Mouse (Mus musculus) hindbrain, embryonic 16.5 days (tissue): ENCODE results near the gene Plpp3. TPM values are rescaled to one million over a fixed set of nuclear protein-coding genes. Genes with fewer than 3 reads are reported as not detected.

ENCODE experiments used
- ATAC-seq: fragments of 200-750 bp; cut with Nextera tagmentation; 2 replicates; pipeline ENCODE4 v1.8.0; 2017; ENCODE audit warnings: moderate TSS enrichment, moderate library complexity
- H3K27ac ChIP-seq: fragments of 300-500 bp; sonication (generic); 2 replicates; pipeline ENCODE4 v1.5.1; 2014; ENCODE audit warnings: low read depth, mild to moderate bottlenecking, control low read depth, low read length, moderate library complexity
- H3K27me3 ChIP-seq: fragments of 300-500 bp; sonication (generic); replicated peaks from 2 replicates; pipeline ENCODE4 v1.6.1; 2014; ENCODE audit warnings: low read length; ENCODE audit not compliant: control insufficient read depth, insufficient read depth
- H3K36me3 ChIP-seq: fragments of 300-500 bp; sonication (generic); 2 replicates; pipeline ENCODE4 v1.6.1; 2014; ENCODE audit warnings: mild to moderate bottlenecking, low read length, moderate library complexity, mixed read lengths; ENCODE audit not compliant: control insufficient read depth, insufficient read depth
- H3K4me1 ChIP-seq: fragments of 300-500 bp; sonication (generic); 2 replicates; pipeline ENCODE4 v1.6.1; 2014; ENCODE audit warnings: low read depth, low read length; ENCODE audit not compliant: control insufficient read depth, insufficient read depth
- H3K4me2 ChIP-seq: fragments of 300-500 bp; sonication (generic); 2 replicates; pipeline ENCODE4 v1.6.1; 2014; ENCODE audit warnings: mild to moderate bottlenecking, low read length, control low read depth, moderate library complexity
- H3K4me3 ChIP-seq: fragments of 300-500 bp; sonication (generic); 2 replicates; pipeline ENCODE4 v1.5.1; 2014; ENCODE audit warnings: mild to moderate bottlenecking, low read length, control low read depth, moderate library complexity
- H3K9ac ChIP-seq: fragments of 300-500 bp; sonication (generic); 2 replicates; pipeline ENCODE4 v1.6.1; 2014; ENCODE audit warnings: low read depth, mild to moderate bottlenecking, control low read depth, low read length, moderate library complexity
- H3K9me3 ChIP-seq: fragments of 300-500 bp; sonication (generic); 2 replicates; pipeline ENCODE4 v1.6.1; 2014; ENCODE audit warnings: mild to moderate bottlenecking, low read length, moderate library complexity; ENCODE audit not compliant: control insufficient read depth
- WGBS: fragments of 180-500 bp; shearing (Covaris S2); extraction: QIAGEN DNeasy Blood & Tissue Kit; methylation state at CpG from one replicate; pipeline ENCODE4 v1.1.7; 2014; 5-methylcytosine and 5-hydroxymethylcytosine counted together
- polyA plus RNA-seq: library from polyadenylated mRNA; unstranded; fragments of >200 nt; fragmentation: Nextera tagmentation; extraction: Ambion mirVana; gene quantifications from 2 replicates; pipeline ENCODE4 v1.2.1, GENCODE M21; 2015

Gene Plpp3
- polyA plus RNA-seq, 1 experiment from 2014 or later, result 122 TPM

GRCm38 (mm10) chr4:105253453-105254341, 96.5 kb downstream of the Plpp3 start:
- Histone ChIP-seq H3K4me3 (no peak overlapping the region), H3K4me1 (no peaks in the 10 kb centered on the region), H3K4me2 (no peak overlapping the region), H3K36me3 (no peaks in the 10 kb centered on the region), H3K9ac (no peak overlapping the region), H3K9me3 (no peaks in the 10 kb centered on the region), H3K27me3 (no peaks in the 10 kb centered on the region), H3K27ac (no peak overlapping the region)
- WGBS, result 77% methylated on average over 6 of the region's 6 CpGs
- no peak for ATAC-seq

DNA sequence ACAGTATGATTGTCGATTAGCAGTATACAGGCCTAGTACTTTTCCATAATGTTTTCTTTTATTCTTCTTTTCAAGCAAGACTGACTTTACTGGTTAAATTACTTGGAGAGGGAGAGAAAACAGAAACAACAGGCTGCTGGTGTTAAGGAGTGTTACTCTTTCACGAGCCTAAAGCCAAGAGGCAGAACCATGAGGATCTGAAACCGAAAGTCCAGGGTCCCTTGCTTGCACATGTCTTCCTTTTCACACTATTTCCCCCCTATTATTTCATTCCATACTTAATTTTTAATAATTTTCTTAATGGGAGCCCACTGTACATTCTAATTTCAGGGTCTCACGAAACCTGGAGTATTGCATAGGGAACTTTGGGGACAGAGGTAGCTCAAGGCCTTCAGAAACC, 97.2 kb downstream of the Plpp3 start:
- ATAC-seq, result no peak
- no peak overlapping the region for H3K4me3 ChIP-seq
- WGBS, result 95% methylated on average over 4 of the region's 4 CpGs
- H3K4me1 ChIP-seq, result no peaks in the 10 kb centered on the region
- H3K4me2 ChIP-seq, result no peak overlapping the region
- no peaks in the 10 kb centered on the region for H3K27me3 ChIP-seq
- no peak overlapping the region for H3K27ac ChIP-seq
- no peak overlapping the region for H3K9ac ChIP-seq
- no peaks in the 10 kb centered on the region for H3K36me3 ChIP-seq
- no peaks in the 10 kb centered on the region for H3K9me3 ChIP-seq

GRCm38 (mm10) chr4:105255185-105255584, 98.0 kb downstream of the Plpp3 start:
- Histone ChIP-seq H3K9ac (no peak overlapping the region), H3K4me2 (no peak overlapping the region), H3K4me1 (no peaks in the 10 kb centered on the region), H3K27ac (no peak overlapping the region), H3K4me3 (no peak overlapping the region), H3K36me3 (no peaks in the 10 kb centered on the region), H3K27me3 (no peaks in the 10 kb centered on the region), H3K9me3 (no peaks in the 10 kb centered on the region)
- ATAC-seq, result no peak
- 84% methylated on average over 3 of the region's 3 CpGs for WGBS

GRCm38 (mm10) chr4:105257667-105258560, 100.8 kb downstream of the Plpp3 start:
- no peak for ATAC-seq

GRCm38 (mm10) chr4:105260385-105260784, 103.2 kb downstream of the Plpp3 start:
- no peak for ATAC-seq
- no peak overlapping the region for H3K4me3 ChIP-seq
- H3K4me1 ChIP-seq, result no peaks in the 10 kb centered on the region
- H3K36me3 ChIP-seq, result no peaks in the 10 kb centered on the region
- no peak overlapping the region for H3K9ac ChIP-seq
- H3K27me3 ChIP-seq, result no peaks in the 10 kb centered on the region
- H3K9me3 ChIP-seq, result no peaks in the 10 kb centered on the region
- H3K4me2 ChIP-seq, result no peak overlapping the region
- no peak overlapping the region for H3K27ac ChIP-seq
- 81% methylated on average over 2 of the region's 2 CpGs for WGBS

More at GRCm38 (mm10) chr4:105257667-105258560, 100.8 kb downstream of the Plpp3 start:
- no peaks in the 10 kb centered on the region for H3K9me3 ChIP-seq
- H3K4me3 ChIP-seq, result no peak overlapping the region
- no peaks in the 10 kb centered on the region for H3K27me3 ChIP-seq
- H3K36me3 ChIP-seq, result no peaks in the 10 kb centered on the region
- H3K9ac ChIP-seq, result no peak overlapping the region
- WGBS, result 85% methylated on average over 11 of the region's 11 CpGs
- H3K4me2 ChIP-seq, result no peak overlapping the region
- no peak overlapping the region for H3K27ac ChIP-seq
- H3K4me1 ChIP-seq, result no peaks in the 10 kb centered on the region

DNA sequence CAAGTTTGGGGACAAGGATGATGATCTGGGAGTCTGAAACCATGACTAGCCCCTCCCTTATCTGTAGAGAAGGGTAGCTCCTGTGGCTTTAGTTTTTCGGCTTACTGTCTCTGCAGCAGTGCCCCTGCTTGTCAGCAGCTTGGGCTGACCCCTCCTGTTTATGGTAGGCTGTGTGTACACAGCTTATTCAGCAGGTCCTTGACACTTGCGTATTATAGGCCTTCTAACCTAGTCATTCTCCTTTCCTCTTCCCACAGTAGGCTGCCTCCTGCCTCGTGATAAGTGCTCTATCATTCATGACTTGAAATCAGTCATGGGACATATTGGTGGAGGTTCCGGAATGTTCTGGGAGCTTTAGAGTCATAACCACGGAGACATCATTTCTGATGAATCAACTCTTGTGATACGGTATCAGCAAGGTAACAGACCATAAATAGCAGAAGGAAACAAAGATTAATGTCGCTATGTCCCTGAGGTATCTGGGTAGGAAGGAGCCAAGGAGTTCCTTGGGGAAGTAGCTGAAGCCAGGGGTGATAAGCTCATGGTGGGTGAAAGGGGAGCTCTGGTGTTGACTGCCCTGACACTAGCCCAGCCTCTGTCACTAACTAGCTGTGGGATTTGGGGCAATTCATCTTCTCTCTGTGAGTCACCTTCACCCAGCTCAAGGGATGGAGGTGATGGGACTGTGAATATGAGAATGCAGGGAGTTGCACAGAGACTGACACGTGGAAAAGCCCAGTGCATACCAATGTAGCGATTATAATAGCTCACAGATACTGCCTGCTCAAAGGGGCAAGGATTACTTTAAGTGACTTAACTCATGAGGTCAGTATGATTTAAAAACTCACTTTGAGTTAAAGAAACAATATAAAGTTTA, 104.0 kb downstream of the Plpp3 start:
- no peak overlapping the region for H3K4me2 ChIP-seq
- H3K9me3 ChIP-seq, result no peaks in the 10 kb centered on the region
- H3K4me1 ChIP-seq, result no peaks in the 10 kb centered on the region
- H3K36me3 ChIP-seq, result no peaks in the 10 kb centered on the region
- H3K9ac ChIP-seq, result no peak overlapping the region
- no peak overlapping the region for H3K4me3 ChIP-seq
- no peak overlapping the region for H3K27ac ChIP-seq
- WGBS, result 77% methylated on average over 9 of the region's 9 CpGs
- no peak for ATAC-seq
- no peaks in the 10 kb centered on the region for H3K27me3 ChIP-seq

GRCm38 (mm10) chr4:105262358-105262757, 105.2 kb downstream of the Plpp3 start:
- no peak for ATAC-seq
- no peaks in the 10 kb centered on the region for H3K9me3 ChIP-seq
- no peak overlapping the region for H3K27ac ChIP-seq
- no peaks in the 10 kb centered on the region for H3K36me3 ChIP-seq
- no peak overlapping the region for H3K4me2 ChIP-seq
- WGBS, result 91% methylated on average over 12 of the region's 12 CpGs
- H3K4me1 ChIP-seq, result no peaks in the 10 kb centered on the region
- H3K27me3 ChIP-seq, result no peaks in the 10 kb centered on the region
- H3K4me3 ChIP-seq, result no peak overlapping the region
- H3K9ac ChIP-seq, result no peak overlapping the region

DNA sequence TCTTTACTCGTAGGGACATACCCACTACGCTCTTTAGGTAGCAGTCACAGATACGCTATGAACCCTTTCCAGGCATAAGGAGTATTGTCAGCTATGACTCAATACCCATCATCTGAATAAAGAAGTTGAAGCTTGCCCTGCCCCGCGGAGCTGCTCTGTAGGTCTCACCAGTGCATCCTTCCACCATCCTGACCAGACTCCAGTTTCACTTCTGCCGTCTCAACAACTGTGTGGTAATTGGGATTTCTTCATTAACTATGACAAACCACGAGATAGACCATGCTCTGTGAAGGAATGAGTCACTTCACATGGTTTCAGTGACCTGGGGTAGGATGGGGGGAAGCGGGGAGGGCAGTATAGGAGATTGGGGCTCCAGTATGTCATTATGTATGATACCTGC, 106.5 kb downstream of the Plpp3 start:
- 93% methylated on average over 8 of the region's 8 CpGs for WGBS
- H3K27ac ChIP-seq, result no peak overlapping the region
- H3K4me3 ChIP-seq, result no peak overlapping the region
- no peaks in the 10 kb centered on the region for H3K27me3 ChIP-seq
- no peak for ATAC-seq
- H3K9ac ChIP-seq, result no peak overlapping the region
- no peaks in the 10 kb centered on the region for H3K4me1 ChIP-seq
- no peak overlapping the region for H3K4me2 ChIP-seq
- H3K36me3 ChIP-seq, result no peaks in the 10 kb centered on the region
- no peaks in the 10 kb centered on the region for H3K9me3 ChIP-seq
